Mouse (Mus musculus) G1E (cell line): ENCODE data around the gene Eif2s2.

ENCODE experiments used
- CTCF ChIP-seq: IDR thresholded peaks from 2 replicates; pipeline ENCODE4 v1.5.1; 2012; ENCODE audit warnings: low read depth, low read length, inconsistent platforms, mixed read lengths
- GATA1 ChIP-seq: IDR thresholded peaks from 2 replicates; pipeline ENCODE4 v1.6.1; 2012; ENCODE audit warnings: borderline replicate concordance, low read length, inconsistent platforms, mixed read lengths
- TAL1 ChIP-seq: conservative IDR thresholded peaks from 2 replicates; pipeline ENCODE4 v1.6.1; 2012; ENCODE audit warnings: low read depth, low read length, inconsistent platforms, mixed read lengths

GRCm38 (mm10) chr2:154936106-154936505 is 43.4 kb upstream of the Eif2s2 start:
- TF ChIP-seq TAL1 (no peak), CTCF (no peak), GATA1 (no peak)
